Comparison of ENCODE assay signal across 8 mouse cellular contexts in genomic region chr15:96287976-96288835, GRCm38 (mm10). TPM values are rescaled to one million over a fixed set of nuclear protein-coding genes. Genes with fewer than 3 reads are reported as not detected.
DNase-seq lines count a peak whose midpoint lies in the region; ATAC-seq and TF ChIP-seq lines count a peak whose summit lies in the region.

No protein-coding gene starts in this region.

- no peak for TF ChIP-seq CTCF in liver, postnatal 0 days (IDR thresholded peaks at IDR 0.05; ENCODE audit: low read depth)

- peak overlapping the region; percentile 88 for H3K4me3 ChIP-seq in erythroblast, embryonic 14.5 days (replicated peaks)
- H3K4me3 ChIP-seq in heart, embryonic 16.5 days (ENCODE audit: low read length) = peak overlapping the region; percentile 96
- peak overlapping the region; percentile 95 for H3K4me3 ChIP-seq in liver, postnatal 0 days (ENCODE audit: low read depth, low read length)

- ATAC-seq in heart, embryonic 16.5 days (replicated peaks; ENCODE audit: extremely low read depth, insufficient read depth, low FRiP score) = no peak
- no peak for ATAC-seq in liver, postnatal 0 days

- H3K27ac ChIP-seq in heart, embryonic 16.5 days (ENCODE audit: low read length) = peak overlapping the region; percentile 100
- H3K27ac ChIP-seq in liver, postnatal 0 days (ENCODE audit: low read depth) = peak overlapping the region; percentile 100

- DNase-seq in CD4-positive helper T cell, adult 2 months (ENCODE audit: low read depth, low spot score) = peak; percentile 66
- peak; percentile 17 to 34 for DNase-seq in adrenal gland, postnatal 4 days (ENCODE audit: low spot score in 2 of 2)
- peak; percentile 36 to 71 for DNase-seq in kidney, postnatal 36 days
- peak; percentile 67 for DNase-seq in liver, postnatal 0 days
- DNase-seq in ovary, postnatal 14 days (ENCODE audit: low spot score) = peak; percentile 34
- DNase-seq in thymus, postnatal 36 days = peak; percentile 65 to 71

- peaks cover 53% of the 10 kb centered on the region for H3K4me1 ChIP-seq in erythroblast, embryonic 14.5 days (ENCODE audit: control insufficient read depth)
- H3K4me1 ChIP-seq in heart, embryonic 16.5 days (ENCODE audit: control insufficient read depth, insufficient read depth, low read length) = peaks cover 12% of the 10 kb centered on the region
- H3K4me1 ChIP-seq in liver, postnatal 0 days (ENCODE audit: insufficient read depth) = peaks cover 17% of the 10 kb centered on the region

- H3K4me2 ChIP-seq in heart, embryonic 16.5 days (ENCODE audit: low read depth, low read length) = peak overlapping the region; percentile 90
- peak overlapping the region; percentile 89 for H3K4me2 ChIP-seq in liver, postnatal 0 days (ENCODE audit: low read depth, low read length)

- H3K9me3 ChIP-seq in erythroblast, embryonic 14.5 days (ENCODE audit: control insufficient read depth, low read length) = no peaks in the 10 kb centered on the region
- H3K9me3 ChIP-seq in heart, embryonic 16.5 days (replicated peaks; ENCODE audit: control insufficient read depth, low read length) = no peaks in the 10 kb centered on the region
- no peaks in the 10 kb centered on the region for H3K9me3 ChIP-seq in liver, postnatal 0 days (ENCODE audit: low read length)

- H3K27me3 ChIP-seq in erythroblast, embryonic 14.5 days (ENCODE audit: control insufficient read depth) = no peaks in the 10 kb centered on the region
- H3K27me3 ChIP-seq in heart, embryonic 16.5 days (ENCODE audit: control insufficient read depth, insufficient read depth, low read length) = no peaks in the 10 kb centered on the region
- H3K27me3 ChIP-seq in liver, postnatal 0 days (ENCODE audit: insufficient read depth, low read length) = no peaks in the 10 kb centered on the region

- under 1% methylated on average over 84 of the region's 97 CpGs for WGBS in heart, embryonic 16.5 days
- 4% methylated on average over 73 of the region's 97 CpGs for WGBS in liver, postnatal 0 days (ENCODE audit: insufficient replicate concordance)

- TF ChIP-seq EP300 in liver, postnatal 0 days (IDR thresholded peaks at IDR 0.05; ENCODE audit: low read depth) = no peak

- peak overlapping the region; percentile 100 for H3K9ac ChIP-seq in heart, embryonic 16.5 days (ENCODE audit: low read length)
- H3K9ac ChIP-seq in liver, postnatal 0 days (replicated peaks) = peak overlapping the region; percentile 99

- peaks cover 20% of the 10 kb centered on the region for H3K36me3 ChIP-seq in erythroblast, embryonic 14.5 days (ENCODE audit: control insufficient read depth)
- H3K36me3 ChIP-seq in heart, embryonic 16.5 days (ENCODE audit: control insufficient read depth, insufficient read depth) = peaks cover 5% of the 10 kb centered on the region; the same call in 1 of the 2 replicates
- no peaks in the 10 kb centered on the region; the same call in 1 of the 2 replicates for H3K36me3 ChIP-seq in liver, postnatal 0 days (replicated peaks; ENCODE audit: insufficient read depth, low read length)

RNA-seq across cellular contexts. Expression of gene Arid2, which starts 0.9 kb away (rescaled TPM):
- 10 to 100 TPM; 63.6 to 69.3 TPM for total RNA-seq in adrenal gland, postnatal 4 days (2021)
- polyA plus RNA-seq in erythroblast, embryonic 14.5 days (2012) = 0.56 and 0.61 TPM in 2 replicates
- 13.5 and 14.0 TPM in 2 replicates for polyA plus RNA-seq in heart, embryonic 16.5 days (2015; fragmentation: Nextera tagmentation; extraction: Ambion mirVana)
- 5.5 and 5.9 TPM in 2 replicates for polyA plus RNA-seq in liver, postnatal 0 days (2015; fragmentation: Nextera tagmentation; extraction: Ambion mirVana)
